Mouse (Mus musculus): ENCODE measurements around the gene Nfkb1.

DNA sequence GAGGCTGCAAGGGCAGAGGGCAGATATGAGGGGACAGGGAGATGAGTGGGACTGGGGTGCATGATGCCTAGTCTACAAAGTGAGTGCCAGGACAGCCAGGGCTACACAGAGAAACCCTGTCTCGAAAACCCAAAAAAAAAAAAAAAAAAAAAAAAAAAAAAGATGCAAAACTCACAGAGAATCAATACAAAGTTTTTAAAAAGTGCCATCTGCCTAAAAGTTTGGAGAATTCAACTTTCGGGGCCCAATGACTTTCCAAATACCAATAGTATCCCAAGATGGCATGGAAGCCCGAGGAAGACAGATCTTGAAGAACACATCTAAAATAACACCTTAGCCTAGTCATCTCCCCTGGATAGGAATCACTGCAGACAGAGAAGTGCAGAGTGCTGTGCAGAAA is 93.0 kb downstream of the Nfkb1 start:
- TF ChIP-seq CTCF (IDR thresholded peaks at IDR 0.05; ENCODE audit: control insufficient read depth, insufficient read depth, insufficient read length) (no peak), USF1 (IDR thresholded peaks at IDR 0.05; ENCODE audit: low read depth) (no peak), MAX (IDR thresholded peaks at IDR 0.05) (no peak), MYOD1 (IDR thresholded peaks at IDR 0.05; ENCODE audit: control insufficient read depth, insufficient read length, low read depth) (no peak), CEBPB (IDR thresholded peaks at IDR 0.05; ENCODE audit: low read depth) (no peak), MYOG (IDR thresholded peaks at IDR 0.05; ENCODE audit: control insufficient read depth, extremely low read depth, insufficient read length) (no peak)

Measured in C2C12 (cell line).